Mouse (Mus musculus): ENCODE results near the gene Tiam2. TPM values are rescaled to one million over a fixed set of nuclear protein-coding genes. Genes with fewer than 3 reads are reported as not detected.

Tiam2 gene
- total RNA-seq, 2 experiments from 2014 or later, result 3.1 to 3.9 TPM

DNA sequence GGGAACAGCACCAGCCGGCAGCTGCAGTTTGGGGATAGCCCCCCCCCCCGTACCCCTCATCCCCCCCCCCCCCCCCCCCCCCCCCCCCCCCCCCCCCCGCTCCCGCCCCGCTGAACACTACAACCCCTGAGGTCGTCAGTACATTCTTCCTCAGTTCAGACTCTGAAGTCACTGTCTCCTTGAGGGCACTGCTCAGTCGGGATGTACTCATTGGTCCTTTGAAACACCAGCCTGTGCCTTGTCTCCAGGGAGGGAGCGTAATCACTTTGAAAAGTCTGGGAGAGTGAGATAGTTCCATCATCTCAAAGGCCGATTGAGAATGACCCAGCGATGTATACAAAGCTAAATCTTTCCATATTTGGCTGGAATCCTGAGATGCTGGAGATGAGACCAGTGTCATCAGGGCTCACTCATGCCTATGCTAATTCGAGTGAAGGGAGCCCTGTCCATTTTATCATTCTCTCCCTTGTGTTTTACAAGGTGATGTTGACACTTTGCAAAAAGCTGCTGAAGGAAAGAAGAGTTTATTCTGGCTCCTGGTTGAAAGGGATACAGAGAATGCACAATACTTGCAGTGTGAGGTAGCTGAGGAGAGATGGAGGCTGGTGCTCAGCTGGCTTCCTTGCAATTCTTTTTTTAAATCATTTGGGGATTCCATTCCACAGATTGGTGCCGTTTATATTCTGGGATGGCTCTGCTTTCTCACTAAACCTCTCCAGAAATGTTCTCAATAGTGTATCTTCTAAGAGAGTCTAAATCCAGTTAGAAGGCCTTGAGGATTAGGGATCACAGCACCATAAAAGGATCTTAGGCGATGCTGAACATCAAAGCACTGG, 53.6 kb downstream of the Tiam2 start:
- DNase-seq, result no peak
- intact Hi-C loops (cut with DNase I; ENCODE audit: low total_unique reads), result no loop called here

DNA sequence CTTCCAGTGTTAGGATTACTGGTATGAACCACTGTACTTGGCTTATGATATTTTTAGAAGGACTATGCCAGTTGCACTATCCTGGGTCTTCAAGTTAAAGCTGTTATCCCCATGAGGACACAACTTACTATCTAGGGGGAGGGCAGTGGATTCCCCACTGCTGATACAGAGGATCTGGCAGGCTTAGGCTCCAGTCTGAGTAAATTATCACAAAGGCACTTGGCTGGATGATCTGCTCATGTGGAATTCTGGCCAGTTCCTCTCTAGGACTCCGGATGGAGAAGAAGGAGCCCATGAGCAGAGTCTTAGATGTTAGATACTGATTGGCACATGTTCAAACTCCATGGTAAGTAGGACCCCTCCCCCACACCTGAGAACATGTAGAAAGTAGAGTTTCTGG, 59.0 kb downstream of the Tiam2 start:
- DNase-seq, result no peak
- intact Hi-C loops (cut with DNase I; ENCODE audit: low total_unique reads), result no loop called here

DNA sequence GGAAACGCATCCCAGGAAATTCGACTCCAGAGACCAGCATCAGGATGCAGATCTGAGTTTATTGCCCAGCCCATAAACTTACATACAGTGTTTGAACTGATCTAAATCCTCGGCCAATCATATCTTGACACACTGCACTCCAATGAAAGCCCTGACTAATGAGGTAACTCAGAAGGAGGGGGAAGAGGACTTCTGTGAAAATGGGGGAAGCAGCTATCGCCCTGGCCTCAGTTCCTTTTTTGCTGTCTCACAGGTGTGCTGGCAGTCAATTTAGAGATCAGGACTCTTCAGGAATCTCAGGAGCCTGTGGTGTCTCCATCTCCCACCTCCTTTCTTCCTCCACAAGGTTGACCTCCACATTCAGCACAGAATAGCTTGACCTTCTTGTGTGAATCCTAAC, 61.4 kb downstream of the Tiam2 start:
- intact Hi-C loops (cut with DNase I; ENCODE audit: low total_unique reads), result no loop called here

DNA sequence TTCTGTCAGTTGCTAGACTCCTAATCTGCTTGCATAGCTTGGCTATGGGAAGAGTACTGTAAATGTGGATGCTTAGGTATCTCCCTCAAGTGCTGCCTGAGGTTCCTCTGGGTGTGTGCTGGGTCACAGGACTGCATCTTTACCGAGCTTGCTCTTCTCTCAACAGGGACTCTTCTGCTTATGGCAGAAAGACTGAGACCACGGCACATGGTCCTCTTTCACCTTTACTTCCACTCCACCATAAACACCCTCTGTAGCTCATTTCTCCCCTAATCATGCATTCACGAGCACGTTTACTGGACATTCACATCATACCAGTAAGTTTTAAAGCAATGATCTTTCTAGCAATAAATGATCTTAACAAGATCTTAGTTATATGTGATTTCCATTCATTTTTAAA, 63.4 kb downstream of the Tiam2 start:
- DNase-seq, result no peak
- intact Hi-C loops (cut with DNase I; ENCODE audit: low total_unique reads), result no loop called here

More for the DNA sequence above, 61.4 kb downstream of the Tiam2 start:
- no peak for DNase-seq

DNA sequence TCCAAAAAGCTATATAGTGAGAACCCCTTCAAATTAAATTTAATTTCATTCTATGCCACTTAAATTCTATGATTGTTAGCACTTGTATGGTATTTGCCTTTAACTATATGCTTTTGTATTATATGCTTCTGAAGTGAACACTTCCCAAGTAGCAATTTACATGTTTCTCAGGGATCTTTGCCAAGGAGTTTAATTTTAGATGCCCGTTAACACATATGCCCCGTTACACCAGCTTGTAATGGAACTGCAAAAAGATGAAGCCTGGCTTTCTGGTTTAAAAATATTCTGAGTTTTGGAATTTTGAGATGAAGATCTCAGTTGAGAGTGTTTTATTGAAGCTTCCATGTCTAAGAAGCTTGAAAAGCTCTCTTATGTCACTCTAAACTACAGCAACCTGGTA, 67.6 kb downstream of the Tiam2 start:
- DNase-seq, result no peak
- intact Hi-C loops (cut with DNase I; ENCODE audit: low total_unique reads), result no loop called here

DNA sequence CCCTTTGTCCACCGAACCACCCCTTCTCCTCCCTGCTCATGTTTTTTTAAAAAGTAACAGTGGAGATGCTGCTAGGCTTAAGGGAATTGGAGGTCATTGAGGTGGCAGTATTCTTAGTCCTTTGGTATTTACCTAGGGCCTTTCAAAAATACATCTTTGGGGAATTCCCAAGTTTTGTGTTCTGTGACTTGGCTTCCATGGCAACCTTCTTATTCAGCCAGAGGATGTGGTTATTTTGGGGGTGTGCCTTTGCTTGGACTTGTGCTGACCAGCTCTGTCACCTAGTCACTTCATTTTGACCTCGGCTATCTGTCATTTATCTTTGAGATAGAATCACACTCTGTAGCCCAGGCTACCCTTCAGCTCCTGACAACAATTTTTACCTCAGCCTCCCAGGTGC, 68.6 kb downstream of the Tiam2 start:
- DNase-seq, result no peak
- intact Hi-C loops (cut with DNase I; ENCODE audit: low total_unique reads), result no loop called here

DNA sequence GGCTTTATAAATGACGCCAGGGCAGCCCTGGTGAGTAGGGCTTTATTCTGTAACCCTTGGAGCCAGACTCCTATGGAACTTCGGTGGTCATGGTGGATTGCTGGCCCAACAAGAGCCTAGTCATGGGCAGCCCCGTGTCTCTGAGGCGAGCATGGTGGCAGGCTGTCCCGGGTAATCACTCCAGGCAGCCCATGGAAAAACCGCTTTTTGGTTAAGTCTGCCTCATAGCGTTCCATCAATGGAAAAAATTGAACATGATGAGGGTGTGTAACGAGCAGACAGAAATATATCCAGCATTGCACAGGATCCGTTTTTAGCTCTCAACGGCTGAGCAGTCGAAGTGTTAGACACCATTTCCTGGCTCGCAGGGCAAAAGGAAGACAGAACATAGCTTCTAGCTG, 70.5 kb downstream of the Tiam2 start:
- intact Hi-C loops (cut with DNase I; ENCODE audit: low total_unique reads), result no loop called here

DNA sequence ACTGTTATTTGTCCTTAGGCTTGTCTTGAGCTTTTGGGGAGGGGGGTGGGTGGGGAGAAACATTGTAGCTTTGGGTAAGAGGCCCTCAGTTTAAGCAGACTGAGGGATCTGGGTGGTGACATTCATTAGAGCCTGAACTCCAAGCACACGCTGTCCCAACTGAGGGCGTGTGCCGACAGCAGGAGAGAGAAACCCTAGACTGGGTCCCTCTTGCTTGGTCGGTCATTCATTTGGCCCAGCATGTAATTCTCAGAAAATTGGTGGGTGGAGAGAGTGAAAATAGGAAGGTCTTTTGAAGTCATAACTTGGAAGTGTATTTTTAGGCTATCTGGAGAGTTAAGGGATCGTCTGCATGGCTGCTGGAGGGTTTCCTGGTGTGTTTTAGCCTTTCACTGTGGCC, 71.5 kb downstream of the Tiam2 start:
- intact Hi-C loops (cut with DNase I; ENCODE audit: low total_unique reads), result no loop called here
- DNase-seq, result no peak

More for the DNA sequence above, 70.5 kb downstream of the Tiam2 start:
- no peak for DNase-seq

DNA sequence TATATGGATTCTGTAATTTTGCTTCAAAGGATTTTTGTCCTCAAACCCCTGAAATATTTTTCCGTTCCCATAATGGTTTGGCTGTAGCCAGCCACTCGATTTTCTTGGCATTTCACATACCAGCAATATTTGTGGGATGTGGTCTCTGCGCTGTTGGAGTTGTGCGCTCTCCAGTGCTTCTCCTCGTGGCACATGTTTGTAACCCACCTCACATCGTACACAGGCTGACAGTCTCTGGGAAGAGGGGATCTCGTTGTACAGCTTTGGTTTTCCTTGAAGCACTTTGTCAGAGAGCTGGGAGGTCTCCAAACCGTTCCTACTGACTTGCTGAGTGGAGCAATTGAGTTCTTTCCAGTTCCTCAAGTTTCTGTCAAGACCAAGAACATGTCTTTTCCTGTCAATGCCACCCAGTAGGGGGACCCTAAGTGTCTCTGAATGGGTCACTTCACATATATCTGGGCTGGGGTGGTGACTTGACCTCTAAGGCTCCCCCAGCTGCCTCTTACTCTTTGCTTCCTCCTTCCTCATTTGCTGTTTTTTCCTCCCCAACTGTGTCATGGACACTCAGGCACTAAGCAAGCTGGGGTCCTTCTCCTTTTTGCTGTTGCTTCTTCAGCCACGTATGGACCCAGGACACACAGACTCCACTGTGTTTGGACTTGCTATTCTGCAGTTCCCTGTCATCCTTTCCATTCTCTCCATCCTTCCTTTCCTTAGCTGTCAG, 79.1 kb downstream of the Tiam2 start:
- no peak for DNase-seq
- intact Hi-C loops (cut with DNase I; ENCODE audit: low total_unique reads), result no loop called here

DNA sequence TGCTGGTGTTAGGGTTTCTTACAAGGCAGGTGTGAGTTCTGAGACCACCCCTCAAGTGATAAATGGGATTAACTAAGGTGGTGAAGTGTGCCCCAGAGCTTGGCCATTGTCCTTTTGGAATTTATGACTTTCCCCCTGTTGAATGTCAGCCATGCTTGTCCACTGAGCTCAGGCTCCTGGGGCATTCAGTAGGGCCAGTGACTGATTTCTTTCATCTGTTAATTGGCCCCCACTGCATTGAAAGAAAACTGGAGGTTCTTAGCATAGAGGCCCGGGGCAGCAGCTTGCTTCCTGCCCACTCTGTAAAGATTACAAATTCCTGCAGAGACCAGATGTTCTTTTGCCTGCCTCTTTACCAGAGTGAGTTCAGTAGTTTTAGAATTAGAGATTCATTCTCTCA, 80.7 kb downstream of the Tiam2 start:
- intact Hi-C loops (cut with DNase I; ENCODE audit: low total_unique reads), result no loop called here
- DNase-seq, result no peak

DNA sequence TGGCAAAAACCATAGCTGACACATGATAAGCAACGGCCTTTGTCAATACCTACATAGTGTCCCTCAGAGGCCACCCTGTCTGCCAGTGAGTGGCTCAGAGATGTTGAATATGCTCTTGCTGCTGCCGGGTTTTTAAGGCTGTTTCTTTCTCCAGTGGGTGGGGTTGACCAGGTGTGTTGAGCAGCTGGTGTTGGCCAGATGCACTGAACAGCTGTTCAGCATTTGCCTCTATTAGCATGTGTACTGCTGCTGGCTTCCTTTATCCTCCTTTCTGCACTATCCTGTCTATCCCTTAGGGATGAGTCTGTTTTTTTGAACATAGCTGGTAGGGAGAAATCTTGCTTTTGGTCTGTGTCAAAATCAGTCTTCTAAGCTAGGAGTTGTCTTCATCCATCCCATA, 83.9 kb downstream of the Tiam2 start:
- intact Hi-C loops (cut with DNase I; ENCODE audit: low total_unique reads), result no loop called here
- DNase-seq, result no peak

DNA sequence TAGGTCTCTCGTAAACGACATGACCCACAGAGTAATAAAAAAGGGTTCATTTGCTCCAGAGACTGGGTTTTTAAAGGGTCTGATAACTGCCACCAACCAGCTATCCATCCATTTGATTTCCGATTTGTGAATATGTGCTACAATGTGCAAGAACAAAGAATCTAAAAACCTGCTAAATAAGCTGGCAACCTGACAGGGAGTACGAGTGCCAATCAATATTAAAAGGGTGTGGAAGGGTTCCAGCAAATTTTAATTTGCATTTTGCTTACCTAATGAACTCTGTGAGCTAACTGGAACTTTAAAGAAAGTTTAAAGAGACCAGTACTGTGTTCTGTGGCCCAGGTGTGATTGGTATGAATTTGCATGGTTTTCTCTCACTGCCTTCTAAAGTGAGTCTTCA, 86.4 kb downstream of the Tiam2 start:
- intact Hi-C loops (cut with DNase I; ENCODE audit: low total_unique reads), result no loop called here
- DNase-seq, result no peak

DNA sequence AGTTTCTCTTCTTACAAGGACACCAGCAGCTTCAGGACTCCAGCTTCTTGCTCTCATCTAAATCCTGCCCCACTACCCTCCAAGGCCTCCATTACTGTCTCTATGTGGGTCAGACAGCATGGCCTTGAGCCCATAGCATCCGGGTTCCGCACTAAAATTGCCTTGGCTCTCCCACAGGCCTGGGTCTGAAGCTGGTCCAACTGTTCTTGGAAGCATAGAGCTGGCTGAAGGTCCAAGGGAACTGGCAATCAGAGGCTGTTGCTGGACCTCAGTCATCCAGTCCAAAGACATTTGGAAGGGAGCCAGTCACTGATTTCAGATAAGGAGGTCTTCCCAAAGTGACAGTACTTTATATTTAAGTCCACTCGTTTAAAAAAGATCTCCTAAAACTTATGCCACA, 89.2 kb downstream of the Tiam2 start:
- DNase-seq, result peak; percentile 67
- intact Hi-C loops (cut with DNase I; ENCODE audit: low total_unique reads), result no loop called here

DNA sequence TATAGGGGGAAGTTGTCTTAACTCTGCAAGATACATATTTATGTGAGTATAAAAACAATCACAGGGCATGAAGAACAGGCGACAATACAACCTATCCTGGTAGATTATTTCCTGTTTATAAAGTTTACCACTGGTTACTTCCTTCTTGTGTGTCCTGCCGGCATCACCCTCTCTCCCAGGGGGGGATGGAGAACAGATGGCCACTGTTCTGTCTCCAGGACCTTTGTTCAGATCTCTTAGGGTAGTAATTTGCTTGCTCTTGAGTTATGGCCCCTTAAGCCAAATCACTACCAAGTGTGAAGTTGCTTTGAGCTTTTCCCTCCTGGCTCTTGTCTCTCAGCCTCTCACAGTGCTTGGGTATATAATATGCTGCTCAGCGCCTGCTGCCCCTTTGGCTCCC, 90.0 kb downstream of the Tiam2 start:
- intact Hi-C loops (cut with DNase I; ENCODE audit: low total_unique reads), result no loop called here

DNA sequence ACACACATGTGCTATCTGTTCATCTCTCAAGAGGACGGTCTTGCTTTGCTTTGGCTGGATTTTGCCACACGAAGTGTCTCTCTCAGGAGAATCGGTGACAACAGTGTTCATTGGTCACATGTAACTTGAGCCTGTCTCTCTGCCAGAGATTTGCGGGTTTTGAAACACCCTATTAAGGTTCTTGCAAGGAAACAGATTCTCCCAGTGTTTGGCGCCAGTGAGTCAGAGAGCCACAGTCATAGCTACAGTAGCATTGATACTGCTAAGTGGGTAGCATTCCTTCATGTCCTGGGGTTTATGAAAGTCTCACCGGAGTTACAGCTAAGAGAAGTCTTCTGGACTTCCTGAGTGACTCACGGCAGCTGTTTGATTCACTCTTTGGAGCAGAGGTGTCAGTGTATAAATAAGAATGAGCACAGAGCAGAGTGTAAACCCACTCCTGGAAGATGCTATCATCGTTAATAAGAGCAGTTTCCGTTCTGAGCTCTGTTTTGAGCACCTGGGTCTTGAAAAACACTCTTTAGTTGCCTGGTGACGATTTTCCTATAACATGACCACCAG, 93.1 kb downstream of the Tiam2 start:
- intact Hi-C loops (cut with DNase I; ENCODE audit: low total_unique reads), result no loop called here
- no peak for DNase-seq

More for the DNA sequence above, 90.0 kb downstream of the Tiam2 start:
- no peak for DNase-seq

DNA sequence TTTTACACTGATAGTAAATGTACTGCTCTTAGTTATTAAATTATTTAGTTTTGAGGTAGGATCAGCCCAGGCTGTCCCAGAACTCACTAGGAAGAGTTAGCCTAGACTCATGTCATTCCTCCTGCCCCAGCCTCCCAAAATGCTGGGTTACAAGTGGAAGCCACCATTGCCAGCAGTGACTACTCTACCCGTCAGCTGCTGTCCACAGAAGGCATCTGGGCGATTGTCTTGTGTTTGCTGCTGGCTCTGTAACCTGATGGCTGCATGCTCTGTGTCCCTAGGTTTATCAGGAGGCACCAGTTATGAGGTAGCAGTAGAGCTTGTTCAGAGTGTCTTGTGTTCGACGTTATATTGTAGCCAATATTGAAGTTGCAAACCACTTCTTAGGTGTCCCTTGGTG, 93.8 kb downstream of the Tiam2 start:
- DNase-seq, result no peak
- intact Hi-C loops (cut with DNase I; ENCODE audit: low total_unique reads), result no loop called here

DNA sequence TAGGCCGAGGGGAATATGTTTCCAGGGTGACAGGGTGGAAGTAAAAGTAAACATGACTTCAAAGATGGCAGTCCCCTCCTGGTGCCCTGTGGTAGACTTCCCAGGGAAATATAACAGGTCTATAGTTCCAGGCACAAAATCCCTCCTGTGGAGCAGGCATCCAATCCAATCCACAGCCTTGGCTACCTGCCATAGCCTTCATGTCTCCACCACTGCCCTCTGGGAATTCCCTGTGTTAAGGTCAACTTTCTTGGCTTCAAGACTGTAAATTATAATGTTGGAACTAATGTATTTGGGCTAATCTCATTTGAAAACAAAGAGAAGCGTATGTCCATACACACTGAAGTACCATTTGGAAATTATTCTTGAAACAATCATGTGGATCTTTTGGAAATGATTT, 97.0 kb downstream of the Tiam2 start:
- no peak for DNase-seq
- intact Hi-C loops (cut with DNase I; ENCODE audit: low total_unique reads), result no loop called here

DNA sequence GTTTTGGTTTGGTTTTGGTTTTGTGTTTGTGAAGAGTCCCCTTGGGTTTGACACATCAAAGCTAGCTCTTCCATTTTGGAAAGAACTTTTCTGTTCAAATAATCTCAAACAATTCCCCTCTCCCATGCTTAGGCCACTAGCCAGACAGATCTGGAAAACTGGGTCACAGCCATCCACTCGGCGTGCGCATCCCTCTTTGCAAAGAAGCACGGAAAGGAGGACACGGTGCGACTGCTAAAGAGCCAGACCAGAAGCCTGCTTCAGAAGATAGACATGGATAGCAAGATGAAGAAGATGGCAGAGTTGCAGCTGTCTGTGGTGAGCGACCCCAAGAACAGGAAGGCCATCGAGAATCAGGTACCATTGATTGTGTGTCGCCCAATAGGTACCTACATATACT, 102.3 kb downstream of the Tiam2 start:
- intact Hi-C loops (cut with DNase I; ENCODE audit: low total_unique reads), result no loop called here
- no peak for DNase-seq

DNA sequence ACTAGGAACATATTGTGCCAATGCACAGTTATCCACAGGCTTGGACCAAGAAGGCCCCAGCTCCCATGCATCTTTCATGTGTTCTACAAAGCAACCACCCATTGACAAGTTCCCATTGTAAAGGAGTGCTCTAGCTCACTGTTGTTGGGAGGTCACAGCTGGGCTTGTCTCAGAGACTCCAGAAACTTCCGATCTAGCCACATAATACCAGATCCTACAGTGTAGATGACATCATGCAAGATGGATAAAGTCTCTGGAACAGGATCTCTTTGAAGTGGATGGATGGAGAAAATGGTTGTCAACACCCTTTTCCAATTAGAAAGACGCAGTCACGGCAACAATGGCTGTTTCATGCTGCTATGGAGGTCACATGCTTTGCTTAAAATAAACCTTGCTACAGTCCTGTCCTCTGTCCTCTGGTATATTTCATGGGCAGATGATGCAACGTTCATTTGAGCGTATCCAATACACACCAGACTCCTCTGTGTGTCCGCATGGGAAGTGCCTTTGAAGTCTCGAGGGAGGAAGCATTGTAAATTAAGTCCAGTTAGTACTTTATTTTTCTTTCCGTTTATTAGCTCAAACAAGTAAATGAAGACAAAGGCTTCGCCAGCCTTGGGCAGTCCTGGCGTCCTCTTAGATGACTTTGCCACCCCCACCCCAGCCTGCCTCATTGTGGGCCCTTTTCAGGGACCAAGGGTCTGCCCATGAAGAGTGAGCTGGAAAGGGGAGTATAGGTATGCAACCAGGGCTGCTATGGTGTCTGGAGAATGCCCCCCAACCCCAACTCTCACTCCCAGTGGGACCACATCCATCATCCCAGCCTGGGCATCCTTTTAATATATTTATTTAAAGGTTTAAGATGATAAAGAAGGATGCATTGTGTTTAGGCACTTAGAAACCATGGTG, 106.5 kb downstream of the Tiam2 start:
- no peak for DNase-seq
- intact Hi-C loops (cut with DNase I; ENCODE audit: low total_unique reads), result no loop called here
